Mouse (Mus musculus) G1E (cell line): Measurements from ENCODE around the gene Ifnar2. TPM values are rescaled to one million over a fixed set of nuclear protein-coding genes. Genes with fewer than 3 reads are reported as not detected.

Experiments used
- ATAC-seq: 2 replicates; pipeline ENCODE4 v1.8.0; 2016; ENCODE audit warnings: mild to moderate bottlenecking; ENCODE audit not compliant: insufficient number of reproducible peaks, poor library complexity, low FRiP score, severe bottlenecking; ENCODE audit errors: extremely low read depth
- DNase-seq: peaks from one replicate; pipeline ENCODE4 v3.0.0; 2012; ENCODE audit warnings: low spot score
- H3K27me3 ChIP-seq: 2 replicates; pipeline ENCODE4 v1.6.1; 2012; ENCODE audit warnings: mild to moderate bottlenecking, low read length, inconsistent platforms; ENCODE audit not compliant: insufficient read depth
- H3K36me3 ChIP-seq: replicated peaks from 2 replicates; pipeline ENCODE3; 2012; ENCODE audit warnings: mild to moderate bottlenecking, inconsistent platforms
- H3K4me1 ChIP-seq: 2 replicates; pipeline ENCODE4 v1.6.1; 2012; ENCODE audit warnings: low read depth, low read length, inconsistent platforms, mixed read lengths; ENCODE audit not compliant: insufficient read depth
- H3K4me3 ChIP-seq: 2 replicates; pipeline ENCODE4 v1.5.1; 2012; ENCODE audit warnings: low read depth, mild to moderate bottlenecking, inconsistent platforms, low read length, moderate library complexity, mixed read lengths
- H3K9me3 ChIP-seq: replicated peaks from 2 replicates; pipeline ENCODE4 v1.6.1; 2012; ENCODE audit warnings: inconsistent platforms
- CTCF ChIP-seq: IDR thresholded peaks from 2 replicates; pipeline ENCODE4 v1.5.1; 2012; ENCODE audit warnings: low read depth, low read length, inconsistent platforms, mixed read lengths
- GATA1 ChIP-seq: IDR thresholded peaks from 2 replicates; pipeline ENCODE4 v1.6.1; 2012; ENCODE audit warnings: borderline replicate concordance, low read length, inconsistent platforms, mixed read lengths
- GATA2 ChIP-seq: IDR thresholded peaks from 2 replicates; pipeline ENCODE4 v1.6.1; 2012; ENCODE audit warnings: low read depth, low read length, inconsistent platforms, borderline replicate concordance
- POLR2AphosphoS5 ChIP-seq: IDR thresholded peaks from 2 replicates; pipeline ENCODE4 v1.6.1; 2012; ENCODE audit warnings: low read depth, low read length, inconsistent platforms; ENCODE audit not compliant: insufficient replicate concordance
- TAL1 ChIP-seq: conservative IDR thresholded peaks from 2 replicates; pipeline ENCODE4 v1.6.1; 2012; ENCODE audit warnings: low read depth, low read length, inconsistent platforms, mixed read lengths
- polyA plus RNA-seq: library from polyadenylated mRNA; stranded (reverse); fragments of >175 nt; gene quantifications from 2 replicates; pipeline ENCODE4 v1.2.3, GENCODE M21; 2012
- total RNA-seq, 2 experiments: library from RNA; stranded (forward) in 1 of 2; stranded (reverse) in 1 of 2; fragments of 200-1000 nt in 1 of 2; fragments of >200 nt in 1 of 2; fragmentation: Nextera tagmentation in 1 of 2; gene quantifications; 2 replicates each; pipeline ENCODE4 v1.2.3; 2014 to 2017

Gene Ifnar2
- total and polyA plus RNA-seq, 3 experiments = 27.3 to 186 (median 67.3) TPM

GRCm38 (mm10) chr16:91348588-91349330, 23.8 kb upstream of the Ifnar2 start:
- DNase-seq (no peak), ATAC-seq (no peak)
- H3K4me3 ChIP-seq = no peak overlapping the region
- 0 out of 2 replicates have a peak, but pooled peaks cover 2% of the 10 kb centered on the region for H3K9me3 ChIP-seq
- peaks cover 5% of the 10 kb centered on the region; the same call in 1 of the 2 replicates for H3K27me3 ChIP-seq
- no peaks in the 10 kb centered on the region for H3K36me3 ChIP-seq
- TF ChIP-seq TAL1 = no peak
- no peak for TF ChIP-seq POLR2AphosphoS5
- no peak for TF ChIP-seq GATA2
- no peak for TF ChIP-seq CTCF
- no peak for TF ChIP-seq GATA1
- peaks cover 31% of the 10 kb centered on the region for H3K4me1 ChIP-seq

GRCm38 (mm10) chr16:91352084-91352562, 20.5 kb upstream of the Ifnar2 start:
- Histone ChIP-seq H3K27me3 (no peaks in the 10 kb centered on the region), H3K9me3 (no peaks in the 10 kb centered on the region), H3K4me3 (peak overlapping the region; percentile 59; the same call in 1 of the 2 replicates), H3K36me3 (no peaks in the 10 kb centered on the region), H3K4me1 (peaks cover 49% of the 10 kb centered on the region)
- no peak for ATAC-seq
- TF ChIP-seq TAL1 (no peak), CTCF (peak; percentile 55), POLR2AphosphoS5 (no peak)
- no peak for DNase-seq

- ATAC-seq (peak; percentile 93), DNase-seq (peak; percentile 82)
- TF ChIP-seq POLR2AphosphoS5 (no peak), TAL1 (peak; percentile 88)
- peak overlapping the region; percentile 36; the same call in 1 of the 2 replicates for H3K4me3 ChIP-seq
- H3K27me3 ChIP-seq = no peaks in the 10 kb centered on the region
- peaks cover 54% of the 10 kb centered on the region for H3K4me1 ChIP-seq
- no peaks in the 10 kb centered on the region for H3K9me3 ChIP-seq
- no peaks in the 10 kb centered on the region for H3K36me3 ChIP-seq
Observed at GRCm38 (mm10) chr16:91352749-91353148, 19.8 kb upstream of the Ifnar2 start.

- ATAC-seq = no peak
- no peak for TF ChIP-seq TAL1
- peaks cover 55% of the 10 kb centered on the region for H3K4me1 ChIP-seq
Observed at GRCm38 (mm10) chr16:91353177-91353576, 19.4 kb upstream of the Ifnar2 start.

GRCm38 (mm10) chr16:91353638-91354037, 18.9 kb upstream of the Ifnar2 start:
- no peak for TF ChIP-seq CTCF
- no peak for TF ChIP-seq GATA1
- TF ChIP-seq TAL1 = no peak
- TF ChIP-seq POLR2AphosphoS5 = no peak
- no peak for TF ChIP-seq GATA2
- DNase-seq = no peak

More at GRCm38 (mm10) chr16:91353177-91353576, 19.4 kb upstream of the Ifnar2 start:
- Histone ChIP-seq H3K9me3 (no peaks in the 10 kb centered on the region), H3K4me3 (peak overlapping the region; percentile 36; the same call in 1 of the 2 replicates), H3K36me3 (no peaks in the 10 kb centered on the region), H3K27me3 (no peaks in the 10 kb centered on the region)
- DNase-seq = no peak

GRCm38 (mm10) chr16:91354599-91354998, 18.0 kb upstream of the Ifnar2 start:
- ATAC-seq = peak; percentile 5; the same call in 1 of the 2 replicates
- no peak for TF ChIP-seq GATA1
- no peak for TF ChIP-seq POLR2AphosphoS5
- no peak for TF ChIP-seq TAL1
- no peak for TF ChIP-seq CTCF
- TF ChIP-seq GATA2 = no peak
- DNase-seq = no peak
- H3K27me3 ChIP-seq = no peaks in the 10 kb centered on the region
- no peaks in the 10 kb centered on the region for H3K9me3 ChIP-seq
- no peaks in the 10 kb centered on the region for H3K36me3 ChIP-seq
- H3K4me1 ChIP-seq = peaks cover 68% of the 10 kb centered on the region
- H3K4me3 ChIP-seq = no peak overlapping the region; the same call in 1 of the 2 replicates

More at GRCm38 (mm10) chr16:91353638-91354037, 18.9 kb upstream of the Ifnar2 start:
- no peaks in the 10 kb centered on the region for H3K27me3 ChIP-seq
- H3K9me3 ChIP-seq = no peaks in the 10 kb centered on the region
- ATAC-seq = no peak
- H3K4me1 ChIP-seq = peaks cover 59% of the 10 kb centered on the region
- H3K36me3 ChIP-seq = no peaks in the 10 kb centered on the region
- no peak overlapping the region; the same call in 1 of the 2 replicates for H3K4me3 ChIP-seq
